Comparison of ENCODE assay signal across 11 mouse cellular contexts in genomic region chr8:123652641-123653040, GRCm38 (mm10). TPM values are rescaled to one million over a fixed set of nuclear protein-coding genes. Genes with fewer than 3 reads are reported as not detected.
DNase-seq lines count a peak whose midpoint lies in the region; ATAC-seq and TF ChIP-seq lines count a peak whose summit lies in the region.
"Had no signal": no experiment of that assay in that cellular context is flagged by ENCODE, and none has a peak within 500 bp of the region (broad histone marks: within the 10 kb centered on the region; RNA-seq: fewer than 3 reads in every experiment).

No protein-coding gene starts in this region.

- no peak for ATAC-seq in midbrain, embryonic 16.5 days

- H3K4me1 ChIP-seq in midbrain, embryonic 16.5 days (ENCODE audit: control insufficient read depth, insufficient read depth, low read length): peaks cover 19% of the 10 kb centered on the region

- 68% methylated on average over 4 of the region's 4 CpGs for WGBS in midbrain, embryonic 16.5 days

- H3K9ac ChIP-seq in midbrain, embryonic 16.5 days (ENCODE audit: low read depth, low read length): no peak overlapping the region
- H3K9ac ChIP-seq: liver, embryonic 15.5 days had no signal

- no peak overlapping the region for H3K4me3 ChIP-seq in layer of hippocampus, adult 2 months
- no peak overlapping the region for H3K4me3 ChIP-seq in midbrain, embryonic 16.5 days (ENCODE audit: low read depth, low read length)

- peak; percentile 77 for TF ChIP-seq CTCF in layer of hippocampus, adult 2 months (conservative IDR thresholded peaks at IDR 0.05)

- H3K4me2 ChIP-seq in midbrain, embryonic 16.5 days (ENCODE audit: low read length): no peak overlapping the region

- peak; percentile 13 to 44 for DNase-seq in cerebellum, adult 18-20 months
- no peak for DNase-seq in cerebellum, adult 11 months
- DNase-seq in layer of hippocampus, adult 2 months (ENCODE audit: low spot score in 2 of 2): no peak
- no peak for DNase-seq in layer of hippocampus, adult 11-12 months (ENCODE audit: low spot score)
- peak; percentile 62 for DNase-seq in adipocyte (ENCODE audit: low spot score)
- DNase-seq in testis, postnatal 10 days (ENCODE audit: low spot score): no peak
- DNase-seq in layer of hippocampus, adult 8-10 months (ENCODE audit: low spot score in 2 of 2): no peak
- DNase-seq: kidney, adult 18-20 months had no signal

- H3K27me3 ChIP-seq in midbrain, embryonic 16.5 days (ENCODE audit: control insufficient read depth, insufficient read depth, low read depth, low read length): no peaks in the 10 kb centered on the region

- H3K36me3 ChIP-seq in midbrain, embryonic 16.5 days (ENCODE audit: control insufficient read depth, insufficient read depth, low read length): peaks cover 4% of the 10 kb centered on the region; the same call in 1 of the 2 replicates
- H3K36me3 ChIP-seq: liver, embryonic 15.5 days had no signal

- no peaks in the 10 kb centered on the region for H3K9me3 ChIP-seq in midbrain, embryonic 16.5 days (replicated peaks; ENCODE audit: control insufficient read depth, low read length, poor library complexity, severe bottlenecking)
- H3K9me3 ChIP-seq: heart, embryonic 10.5 days; liver, embryonic 15.5 days had no signal

- H3K27ac ChIP-seq in layer of hippocampus, adult 2 months: no peak overlapping the region; the same call in 1 of the 2 replicates
- H3K27ac ChIP-seq in midbrain, embryonic 16.5 days (ENCODE audit: low read length): peak overlapping the region; percentile 94; the same call in 1 of the 2 replicates
- H3K27ac ChIP-seq: liver, embryonic 15.5 days had no signal

RNA-seq across cellular contexts. Expression of gene Rhou, which starts 1.1 kb away (rescaled TPM):
- 10 to 100 TPM; 43.9 to 44.7 TPM for total RNA-seq in layer of hippocampus, adult 2 months (2021)
- 10.1 and 13.2 TPM in 2 replicates for polyA plus RNA-seq in midbrain, embryonic 16.5 days (2015; fragmentation: Nextera tagmentation; extraction: Ambion mirVana)
- 10 to 100 TPM; 37.6 to 57.0 (median 45.8) TPM for total RNA-seq in layer of hippocampus, adult 8-10 months (2022)

Comparison
In these comparisons a context has a peak if more than half of its experiments do, and no peak if none do; other contexts are left out.
1. DNase-seq: peak in cerebellum, adult 18-20 months (2 of 2) and adipocyte (single experiment); none in cerebellum, adult 11 months (single experiment), layer of hippocampus, adult 2 months (0 of 2), layer of hippocampus, adult 11-12 months (single experiment), testis, postnatal 10 days (single experiment) and layer of hippocampus, adult 8-10 months (0 of 2).